Mouse (Mus musculus): ENCODE results near the gene Ndufa4. TPM values are rescaled to one million over a fixed set of nuclear protein-coding genes. Genes with fewer than 3 reads are reported as not detected.
"Not testable (repeated sequence)": the region's sequence is repeated elsewhere in the genome, so short reads cannot be mapped to it uniquely, and the experiment has no call there.

Gene Ndufa4
- polyA plus RNA-seq, 1 experiment = 795 TPM

GRCm38 (mm10) chr6:11927485-11927884 is 20.2 kb upstream of the Ndufa4 start:
- peaks cover 17% of the 10 kb centered on the region for H3K36me3 ChIP-seq (ENCODE audit: control insufficient read depth, insufficient read depth)
- no peak overlapping the region for H3K4me3 ChIP-seq (ENCODE audit: insufficient read depth, poor library complexity, severe bottlenecking)
- peaks cover 22% of the 10 kb centered on the region for H3K79me3 ChIP-seq (ENCODE audit: low read depth)
- peaks cover 67% of the 10 kb centered on the region for H3K79me2 ChIP-seq (ENCODE audit: control insufficient read depth, insufficient read depth)
- TF ChIP-seq USF1 (IDR thresholded peaks at IDR 0.05; ENCODE audit: low read depth) = no peak
- no peak for TF ChIP-seq CEBPB (IDR thresholded peaks at IDR 0.05; ENCODE audit: low read depth)
- no peak for TF ChIP-seq FOSL1 (IDR thresholded peaks at IDR 0.05; ENCODE audit: insufficient read depth, low read length, poor library complexity, severe bottlenecking)
- TF ChIP-seq MYOD1 (IDR thresholded peaks at IDR 0.05; ENCODE audit: control insufficient read depth, insufficient read length, low read depth) = no peak
- TF ChIP-seq CTCF (IDR thresholded peaks at IDR 0.05; ENCODE audit: control insufficient read depth, insufficient read depth, insufficient read length) = no peak
- no peak for TF ChIP-seq MYOG (IDR thresholded peaks at IDR 0.05; ENCODE audit: control insufficient read depth, extremely low read depth, insufficient read length)
- no peak for TF ChIP-seq MAX (IDR thresholded peaks at IDR 0.05)
- no peak overlapping the region for H3ac ChIP-seq (ENCODE audit: control insufficient read depth, insufficient read length, low read depth)
- no peaks in the 10 kb centered on the region for H3K27me3 ChIP-seq (ENCODE audit: control insufficient read depth, insufficient read depth, insufficient read length)

DNA sequence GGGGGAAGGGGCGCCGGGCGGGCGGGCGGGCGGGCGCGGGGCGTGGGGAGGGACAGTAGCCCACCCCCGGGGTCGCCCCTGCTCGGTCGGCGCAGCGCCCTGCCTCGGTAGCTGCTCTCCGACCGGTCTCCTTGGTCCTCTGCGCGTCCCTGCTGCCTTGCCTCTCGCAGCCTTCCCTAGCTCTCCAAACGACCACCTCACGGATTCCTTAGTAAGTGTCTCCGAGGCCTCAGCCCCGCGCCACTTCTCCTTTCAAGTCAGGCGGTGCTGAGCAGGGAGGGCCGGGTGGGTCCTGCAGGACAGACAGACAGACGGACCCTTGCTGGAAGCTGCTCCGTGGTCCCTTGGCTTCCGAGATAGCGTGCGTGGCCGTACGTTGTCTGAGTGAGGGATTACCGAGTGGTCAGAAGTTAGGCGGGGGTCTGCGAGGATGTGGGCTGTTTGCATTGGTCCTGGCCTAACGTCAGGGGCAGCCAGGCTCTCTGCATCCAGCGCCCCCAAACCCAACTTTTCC is 18.8 kb upstream of the Ndufa4 start:
- H3K79me3 ChIP-seq (ENCODE audit: low read depth) = peaks cover 17% of the 10 kb centered on the region
- peak overlapping the region; percentile 75 for H3K4me3 ChIP-seq (ENCODE audit: insufficient read depth, poor library complexity, severe bottlenecking)
- peaks cover 53% of the 10 kb centered on the region for H3K79me2 ChIP-seq (ENCODE audit: control insufficient read depth, insufficient read depth)
- no peak for TF ChIP-seq MAX (IDR thresholded peaks at IDR 0.05)
- no peak for TF ChIP-seq CTCF (IDR thresholded peaks at IDR 0.05; ENCODE audit: control insufficient read depth, insufficient read depth, insufficient read length)
- no peak for TF ChIP-seq USF1 (IDR thresholded peaks at IDR 0.05; ENCODE audit: low read depth)
- TF ChIP-seq MYOG (IDR thresholded peaks at IDR 0.05; ENCODE audit: control insufficient read depth, extremely low read depth, insufficient read length) = no peak
- TF ChIP-seq CEBPB (IDR thresholded peaks at IDR 0.05; ENCODE audit: low read depth) = no peak
- TF ChIP-seq MYOD1 (IDR thresholded peaks at IDR 0.05; ENCODE audit: control insufficient read depth, insufficient read length, low read depth) = no peak
- H3K27me3 ChIP-seq (ENCODE audit: control insufficient read depth, insufficient read depth, insufficient read length) = no peaks in the 10 kb centered on the region
- H3K36me3 ChIP-seq (ENCODE audit: control insufficient read depth, insufficient read depth) = peaks cover 17% of the 10 kb centered on the region
- peak overlapping the region; percentile 74 for H3ac ChIP-seq (ENCODE audit: control insufficient read depth, insufficient read length, low read depth)

DNA sequence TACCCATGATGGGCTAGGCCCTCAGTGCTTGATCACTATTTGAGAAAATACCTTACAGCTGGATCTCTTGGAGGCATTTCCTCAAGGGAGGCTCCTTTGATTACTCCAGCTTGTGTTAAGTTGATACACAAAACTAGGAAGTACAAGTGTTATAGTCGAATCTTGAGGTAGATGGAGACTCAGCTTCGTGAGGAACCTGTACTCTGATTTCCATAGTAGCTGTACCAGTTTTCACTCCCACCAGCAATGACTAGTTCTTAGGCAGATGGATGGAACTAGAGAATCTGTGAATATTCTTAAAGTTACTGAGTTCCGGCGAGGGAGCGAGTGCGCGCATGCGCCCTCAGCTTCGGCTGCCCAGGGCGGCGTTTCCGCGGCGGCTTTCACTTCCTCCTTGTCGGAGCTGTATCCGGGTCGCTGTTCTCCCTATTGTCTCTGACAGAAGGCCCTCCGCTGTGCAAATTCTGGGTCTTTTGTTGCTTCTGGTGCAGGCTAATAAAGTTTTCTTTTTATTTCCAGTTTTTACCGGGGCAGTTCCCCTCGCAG is 18.3 kb upstream of the Ndufa4 start:
- peak overlapping the region; percentile 75 for H3K4me3 ChIP-seq (ENCODE audit: insufficient read depth, poor library complexity, severe bottlenecking)
- H3K79me2 ChIP-seq (ENCODE audit: control insufficient read depth, insufficient read depth) = peaks cover 48% of the 10 kb centered on the region
- H3K36me3 ChIP-seq (ENCODE audit: control insufficient read depth, insufficient read depth) = peaks cover 17% of the 10 kb centered on the region
- no peaks in the 10 kb centered on the region for H3K27me3 ChIP-seq (ENCODE audit: control insufficient read depth, insufficient read depth, insufficient read length)
- peaks cover 11% of the 10 kb centered on the region for H3K79me3 ChIP-seq (ENCODE audit: low read depth)
- peak overlapping the region; percentile 74 for H3ac ChIP-seq (ENCODE audit: control insufficient read depth, insufficient read length, low read depth)
- TF ChIP-seq MAX (IDR thresholded peaks at IDR 0.05) (peak; percentile 19), CEBPB (IDR thresholded peaks at IDR 0.05; ENCODE audit: low read depth) (no peak)

DNA sequence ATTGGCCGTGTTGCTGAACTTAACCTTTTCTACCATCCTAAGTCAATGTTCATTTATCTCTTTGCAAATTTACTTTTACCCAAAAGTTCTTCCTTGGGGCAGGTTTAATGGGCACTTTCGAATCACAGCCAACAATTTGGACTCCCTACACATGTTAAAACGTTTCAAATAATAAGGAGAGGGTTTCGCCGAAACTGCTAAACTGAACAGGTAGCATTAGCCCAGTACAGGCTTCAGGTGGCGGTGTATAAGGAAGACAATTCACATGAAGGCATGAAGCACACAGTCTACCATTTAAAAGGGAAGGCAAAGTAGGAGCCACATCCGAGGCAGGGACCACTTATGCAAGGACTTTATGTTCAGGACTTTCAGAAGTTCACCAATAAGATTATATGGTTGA is 873 bp upstream of the Ndufa4 start:
- Histone ChIP-seq H3K27me3 (ENCODE audit: control insufficient read depth, insufficient read depth, insufficient read length) (no peaks in the 10 kb centered on the region), H3K36me3 (ENCODE audit: control insufficient read depth, insufficient read depth) (peaks cover 22% of the 10 kb centered on the region), H3K79me2 (ENCODE audit: control insufficient read depth, insufficient read depth) (peaks cover 42% of the 10 kb centered on the region), H3K4me3 (ENCODE audit: insufficient read depth, poor library complexity, severe bottlenecking) (peak overlapping the region; percentile 92), H3K79me3 (ENCODE audit: low read depth) (peaks cover 40% of the 10 kb centered on the region), H3ac (ENCODE audit: control insufficient read depth, insufficient read length, low read depth) (peak overlapping the region; percentile 59)
- TF ChIP-seq MYOD1 (IDR thresholded peaks at IDR 0.05; ENCODE audit: control insufficient read depth, insufficient read length, low read depth) (no peak), MAX (IDR thresholded peaks at IDR 0.05) (no peak), CEBPB (IDR thresholded peaks at IDR 0.05; ENCODE audit: low read depth) (no peak), USF1 (IDR thresholded peaks at IDR 0.05; ENCODE audit: low read depth) (no peak), FOSL1 (IDR thresholded peaks at IDR 0.05; ENCODE audit: insufficient read depth, low read length, poor library complexity, severe bottlenecking) (no peak), CTCF (IDR thresholded peaks at IDR 0.05; ENCODE audit: control insufficient read depth, insufficient read depth, insufficient read length) (no peak), MYOG (IDR thresholded peaks at IDR 0.05; ENCODE audit: control insufficient read depth, extremely low read depth, insufficient read length) (no peak)

GRCm38 (mm10) chr6:11906890-11907268 is 418 bp downstream of the Ndufa4 start:
- H3K4me3 ChIP-seq (ENCODE audit: insufficient read depth, poor library complexity, severe bottlenecking) = peak overlapping the region; percentile 92
- TF ChIP-seq USF1 (IDR thresholded peaks at IDR 0.05; ENCODE audit: low read depth) (no peak), MYOG (IDR thresholded peaks at IDR 0.05; ENCODE audit: control insufficient read depth, extremely low read depth, insufficient read length) (no peak), MAX (IDR thresholded peaks at IDR 0.05) (no peak), CEBPB (IDR thresholded peaks at IDR 0.05; ENCODE audit: low read depth) (no peak), MYOD1 (IDR thresholded peaks at IDR 0.05; ENCODE audit: control insufficient read depth, insufficient read length, low read depth) (no peak), CTCF (IDR thresholded peaks at IDR 0.05; ENCODE audit: control insufficient read depth, insufficient read depth, insufficient read length) (no peak), FOSL1 (IDR thresholded peaks at IDR 0.05; ENCODE audit: insufficient read depth, low read length, poor library complexity, severe bottlenecking) (no peak)
- peaks cover 34% of the 10 kb centered on the region for H3K36me3 ChIP-seq (ENCODE audit: control insufficient read depth, insufficient read depth)
- H3K27me3 ChIP-seq (ENCODE audit: control insufficient read depth, insufficient read depth, insufficient read length) = no peaks in the 10 kb centered on the region
- peaks cover 55% of the 10 kb centered on the region for H3K79me2 ChIP-seq (ENCODE audit: control insufficient read depth, insufficient read depth)
- H3ac ChIP-seq (ENCODE audit: control insufficient read depth, insufficient read length, low read depth) = peak overlapping the region; percentile 99
- H3K79me3 ChIP-seq (ENCODE audit: low read depth) = peaks cover 53% of the 10 kb centered on the region

GRCm38 (mm10) chr6:11900809-11901310 is 6.4 kb downstream of the Ndufa4 start:
- H3ac ChIP-seq (ENCODE audit: control insufficient read depth, insufficient read length, low read depth) = no peak overlapping the region
- no peak for TF ChIP-seq MYOD1 (IDR thresholded peaks at IDR 0.05; ENCODE audit: control insufficient read depth, insufficient read length, low read depth)
- peak; percentile 75 for TF ChIP-seq CEBPB (IDR thresholded peaks at IDR 0.05; ENCODE audit: low read depth)
- no peak for TF ChIP-seq MYOG (IDR thresholded peaks at IDR 0.05; ENCODE audit: control insufficient read depth, extremely low read depth, insufficient read length)
- no peak overlapping the region for H3K4me3 ChIP-seq (ENCODE audit: insufficient read depth, poor library complexity, severe bottlenecking)
- peaks cover 73% of the 10 kb centered on the region for H3K36me3 ChIP-seq (ENCODE audit: control insufficient read depth, insufficient read depth)
- peaks cover 43% of the 10 kb centered on the region for H3K79me3 ChIP-seq (ENCODE audit: low read depth)
- no peaks in the 10 kb centered on the region for H3K27me3 ChIP-seq (ENCODE audit: control insufficient read depth, insufficient read depth, insufficient read length)
- peaks cover 47% of the 10 kb centered on the region for H3K79me2 ChIP-seq (ENCODE audit: control insufficient read depth, insufficient read depth)

DNA sequence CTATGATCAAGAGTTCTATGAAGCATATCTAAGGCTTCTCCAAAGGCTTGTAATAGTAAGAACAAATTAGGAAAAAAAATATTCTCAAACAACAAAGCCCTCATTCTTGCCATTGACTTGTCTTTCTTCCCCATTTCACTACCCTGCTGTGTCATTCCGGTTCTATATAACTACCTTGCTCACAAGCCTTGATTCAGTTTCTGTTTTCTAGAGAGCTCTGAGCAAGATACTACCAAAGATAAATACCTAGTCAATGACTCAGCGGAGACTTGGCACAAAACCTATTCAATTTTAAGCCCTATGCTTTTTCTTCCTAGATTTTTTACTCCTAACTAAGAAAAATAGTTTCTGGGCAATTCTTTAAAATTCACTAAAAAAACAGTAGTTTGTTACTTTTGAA is 31.9 kb downstream of the Ndufa4 start:
- not testable (repeated sequence) for H3ac ChIP-seq (ENCODE audit: control insufficient read depth, insufficient read length, low read depth); H3K4me3 ChIP-seq (ENCODE audit: insufficient read depth, poor library complexity, severe bottlenecking); H3K36me3 ChIP-seq (ENCODE audit: control insufficient read depth, insufficient read depth); H3K27me3 ChIP-seq (ENCODE audit: control insufficient read depth, insufficient read depth, insufficient read length); H3K79me2 ChIP-seq (ENCODE audit: control insufficient read depth, insufficient read depth); H3K79me3 ChIP-seq (ENCODE audit: low read depth)
